In the genomic region with DNA sequence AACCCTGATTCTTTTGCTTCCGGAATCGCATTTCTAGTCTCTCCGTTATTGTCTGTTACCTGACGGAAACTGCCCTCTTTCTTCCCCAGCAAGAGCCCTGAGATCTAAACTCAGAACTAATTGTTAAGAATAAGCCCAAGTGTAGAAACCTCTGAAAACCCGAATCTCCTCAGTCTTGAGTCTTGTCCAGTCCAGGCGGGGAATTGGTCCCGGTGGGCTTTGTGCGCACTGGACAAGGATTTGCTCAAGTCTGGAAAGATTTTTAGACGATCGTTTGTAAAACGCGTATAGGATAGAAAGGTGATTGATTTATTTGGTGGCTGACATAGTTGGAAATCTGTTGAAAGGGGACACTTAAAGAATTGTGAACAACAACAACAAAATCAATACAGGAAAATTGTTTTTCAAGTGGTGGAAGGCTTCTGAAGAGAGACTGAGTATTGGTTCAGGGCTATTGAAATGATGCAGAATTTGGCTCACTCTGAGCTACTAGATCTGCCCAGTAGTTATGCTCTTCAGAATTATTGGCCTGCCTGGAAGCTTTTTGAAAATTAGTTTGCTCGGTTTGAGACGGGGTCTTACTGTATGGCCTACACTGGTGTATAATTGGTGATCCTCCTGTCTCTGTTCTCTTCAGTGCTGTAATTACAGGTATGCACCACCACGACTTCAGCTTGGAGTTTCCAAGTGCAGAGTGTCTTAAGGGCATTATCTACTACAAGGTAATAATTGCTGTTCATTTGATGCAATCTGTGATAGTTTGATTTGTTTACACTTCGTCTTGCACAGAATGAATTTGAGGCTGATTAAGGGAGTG, we compare ENCODE assay signal across 8 mouse cellular contexts. TPM values are rescaled to one million over a fixed set of nuclear protein-coding genes. Genes with fewer than 3 reads are reported as not detected.
DNase-seq lines count a peak whose midpoint lies in the region; ATAC-seq lines count a peak whose summit lies in the region.

No protein-coding gene starts in this region.

- peaks cover 11% of the 10 kb centered on the region for H3K4me1 ChIP-seq in lung, embryonic 15.5 days
- H3K4me1 ChIP-seq in hindbrain, embryonic 12.5 days, result peaks cover 12% of the 10 kb centered on the region
- peaks cover 16% of the 10 kb centered on the region for H3K4me1 ChIP-seq in midbrain, embryonic 10.5 days

- peak overlapping the region; percentile 96 for H3K27ac ChIP-seq in lung, embryonic 15.5 days
- H3K27ac ChIP-seq in hindbrain, embryonic 12.5 days, result peak overlapping the region; percentile 90
- H3K27ac ChIP-seq in midbrain, embryonic 10.5 days (replicated peaks), result peak overlapping the region; percentile 92

- 5% methylated on average over 16 of the region's 16 CpGs for WGBS in lung, embryonic 15.5 days
- 10% methylated on average over 16 of the region's 16 CpGs for WGBS in hindbrain, embryonic 12.5 days
- 13% methylated on average over 16 of the region's 16 CpGs for WGBS in midbrain, embryonic 10.5 days

- DNase-seq in lung, postnatal 10 days, result no peak
- DNase-seq in c-Kit-positive CD71-positive TER-119-positive erythroid progenitor cells, embryonic 14.5 days (ENCODE audit: low spot score), result peak; percentile 16
- no peak for DNase-seq in midbrain, embryonic 10.5 days (ENCODE audit: low spot score)
- no peak for DNase-seq in right cerebral cortex, postnatal 36 days (ENCODE audit: low spot score in 2 of 2)
- DNase-seq in gastrocnemius, adult 8-10 months (ENCODE audit: low spot score in 2 of 2), result no peak
- no peak for DNase-seq in layer of hippocampus, adult 9-11 months

- peak overlapping the region; percentile 74 for H3K9ac ChIP-seq in lung, embryonic 15.5 days
- H3K9ac ChIP-seq in hindbrain, embryonic 12.5 days, result peak overlapping the region; percentile 70

- H3K4me3 ChIP-seq in lung, embryonic 15.5 days, result peak overlapping the region; percentile 86
- peak overlapping the region; percentile 58 for H3K4me3 ChIP-seq in hindbrain, embryonic 12.5 days
- H3K4me3 ChIP-seq in midbrain, embryonic 10.5 days, result peak overlapping the region; percentile 72

- peaks cover 17% of the 10 kb centered on the region for H3K36me3 ChIP-seq in lung, embryonic 15.5 days
- peaks cover 23% of the 10 kb centered on the region for H3K36me3 ChIP-seq in hindbrain, embryonic 12.5 days
- peaks cover 32% of the 10 kb centered on the region for H3K36me3 ChIP-seq in midbrain, embryonic 10.5 days

- H3K9me3 ChIP-seq in lung, embryonic 15.5 days, result no peaks in the 10 kb centered on the region
- H3K9me3 ChIP-seq in hindbrain, embryonic 12.5 days (replicated peaks), result no peaks in the 10 kb centered on the region
- no peaks in the 10 kb centered on the region for H3K9me3 ChIP-seq in midbrain, embryonic 10.5 days (replicated peaks)

- H3K27me3 ChIP-seq in lung, embryonic 15.5 days, result no peaks in the 10 kb centered on the region
- no peaks in the 10 kb centered on the region for H3K27me3 ChIP-seq in hindbrain, embryonic 12.5 days
- H3K27me3 ChIP-seq in midbrain, embryonic 10.5 days (ENCODE audit: low read depth, poor library complexity, severe bottlenecking), result no peaks in the 10 kb centered on the region

- ATAC-seq in lung, embryonic 15.5 days (ENCODE audit: borderline replicate concordance, extremely low read depth, low FRiP score, low TSS enrichment), result peak; percentile 29; the same call in 1 of the 2 replicates
- ATAC-seq in hindbrain, embryonic 12.5 days (ENCODE audit: low FRiP score), result peak; percentile 76

- peak overlapping the region; percentile 65 for H3K4me2 ChIP-seq in lung, embryonic 15.5 days
- peak overlapping the region; percentile 73 for H3K4me2 ChIP-seq in hindbrain, embryonic 12.5 days (replicated peaks)

RNA-seq across cellular contexts. Expression of a gene that starts 0.7 kb away (rescaled TPM):
- polyA plus RNA-seq in lung, embryonic 15.5 days (2015; fragmentation: Nextera tagmentation; extraction: Ambion mirVana), result 61.3 and 66.3 TPM in 2 replicates
- polyA plus RNA-seq in hindbrain, embryonic 12.5 days (2016; fragmentation: Nextera tagmentation; extraction: Ambion mirVana), result 93.8 and 95.8 TPM in 2 replicates
- 105 and 114 TPM in 2 replicates for polyA plus RNA-seq in midbrain, embryonic 10.5 days (2016; fragmentation: Nextera tagmentation; extraction: Ambion mirVana)
- 10 to 100 TPM; 14.3 to 17.0 (median 15.2) TPM for total RNA-seq in gastrocnemius, adult 8-10 months (2022)

RNA-seq across cellular contexts. Expression of a gene that starts 32.5 kb away (rescaled TPM):
- 15.8 and 16.6 TPM in 2 replicates for polyA plus RNA-seq in lung, embryonic 15.5 days (2015; fragmentation: Nextera tagmentation; extraction: Ambion mirVana)
- 37.3 and 41.7 TPM in 2 replicates for polyA plus RNA-seq in hindbrain, embryonic 12.5 days (2016; fragmentation: Nextera tagmentation; extraction: Ambion mirVana)
- 23.1 and 31.1 TPM in 2 replicates for polyA plus RNA-seq in midbrain, embryonic 10.5 days (2016; fragmentation: Nextera tagmentation; extraction: Ambion mirVana)
- total RNA-seq in gastrocnemius, adult 8-10 months (2022), result 10 to 100 TPM in 3 of 4 experiments, 1 to 10 TPM in 1; 9.6 to 11.6 (median 10.6) TPM

RNA-seq across cellular contexts. Expression of a gene that starts 38.1 kb away (rescaled TPM):
- polyA plus RNA-seq in lung, embryonic 15.5 days (2015; fragmentation: Nextera tagmentation; extraction: Ambion mirVana), result 20.8 and 21.3 TPM in 2 replicates
- polyA plus RNA-seq in hindbrain, embryonic 12.5 days (2016; fragmentation: Nextera tagmentation; extraction: Ambion mirVana), result 34.2 and 35.9 TPM in 2 replicates
- 42.6 and 46.7 TPM in 2 replicates for polyA plus RNA-seq in midbrain, embryonic 10.5 days (2016; fragmentation: Nextera tagmentation; extraction: Ambion mirVana)
- total RNA-seq in gastrocnemius, adult 8-10 months (2022), result 1 to 10 TPM; 4.8 to 6.6 (median 5.3) TPM

RNA-seq across cellular contexts. Expression of a gene that starts 43.5 kb away (rescaled TPM):
- 316 and 320 TPM in 2 replicates for polyA plus RNA-seq in lung, embryonic 15.5 days (2015; fragmentation: Nextera tagmentation; extraction: Ambion mirVana)
- 270 and 286 TPM in 2 replicates for polyA plus RNA-seq in hindbrain, embryonic 12.5 days (2016; fragmentation: Nextera tagmentation; extraction: Ambion mirVana)
- 369 and 387 TPM in 2 replicates for polyA plus RNA-seq in midbrain, embryonic 10.5 days (2016; fragmentation: Nextera tagmentation; extraction: Ambion mirVana)
- total RNA-seq in gastrocnemius, adult 8-10 months (2022), result 100 to 1,000 TPM; 107 to 117 (median 110) TPM

RNA-seq across cellular contexts. Expression of a gene that starts 54.4 kb away (rescaled TPM):
- 22.8 and 26.2 TPM in 2 replicates for polyA plus RNA-seq in lung, embryonic 15.5 days (2015; fragmentation: Nextera tagmentation; extraction: Ambion mirVana)
- polyA plus RNA-seq in hindbrain, embryonic 12.5 days (2016; fragmentation: Nextera tagmentation; extraction: Ambion mirVana), result 25.7 and 28.6 TPM in 2 replicates
- polyA plus RNA-seq in midbrain, embryonic 10.5 days (2016; fragmentation: Nextera tagmentation; extraction: Ambion mirVana), result 27.8 and 28.5 TPM in 2 replicates
- total RNA-seq in gastrocnemius, adult 8-10 months (2022), result 10 to 100 TPM in 1 of 4 experiments, 1 to 10 TPM in 3; 7.2 to 10.6 (median 7.5) TPM
